Mouse (Mus musculus) testis, postnatal 14 days (tissue): ENCODE data around the gene Hnrnpl.

ENCODE experiments used
- DNase-seq: peaks from one replicate; pipeline ENCODE4 v3.0.0; 2021; ENCODE audit warnings: low spot score

Gene Hnrnpl

DNA sequence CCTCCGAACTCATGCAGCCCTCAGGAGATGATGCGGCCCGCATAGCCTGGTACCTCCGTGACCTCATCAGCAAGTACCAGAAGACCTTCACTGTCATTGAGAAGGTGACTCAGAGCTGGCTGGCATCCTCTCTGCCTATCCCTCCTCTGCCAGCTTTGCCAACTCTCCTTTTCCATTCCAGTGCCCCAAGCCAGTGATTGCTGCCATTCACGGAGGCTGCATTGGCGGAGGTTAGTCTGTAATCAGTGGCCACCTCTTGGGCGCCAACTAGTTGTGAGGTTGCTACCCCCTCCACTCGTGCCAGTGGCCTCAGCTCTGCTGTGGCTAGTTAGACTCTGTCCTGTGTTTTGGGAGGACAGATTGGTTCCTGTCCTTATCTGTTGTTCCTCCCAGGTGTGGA, 21.5 kb downstream of the Hnrnpl start:
- no peak for DNase-seq

DNA sequence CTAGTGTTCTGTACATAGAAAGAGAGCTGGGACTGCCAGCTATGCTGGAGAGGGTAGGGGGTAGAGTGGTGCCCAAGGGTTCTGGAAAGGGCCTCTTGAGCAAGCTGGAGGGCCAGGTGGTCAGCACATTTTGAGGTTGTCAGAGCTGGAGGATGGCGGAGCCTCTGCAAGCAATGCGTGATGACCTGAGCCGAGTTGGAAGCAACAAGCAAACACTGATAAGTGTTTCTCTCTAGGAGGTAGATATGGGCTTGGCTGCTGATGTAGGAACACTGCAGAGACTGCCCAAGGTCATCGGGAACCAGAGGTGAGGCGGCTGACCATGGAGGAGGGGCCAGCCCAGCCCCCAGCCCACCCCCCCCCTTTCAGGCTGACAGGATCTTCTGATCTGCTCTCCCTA, 22.6 kb downstream of the Hnrnpl start:
- DNase-seq = no peak

DNA sequence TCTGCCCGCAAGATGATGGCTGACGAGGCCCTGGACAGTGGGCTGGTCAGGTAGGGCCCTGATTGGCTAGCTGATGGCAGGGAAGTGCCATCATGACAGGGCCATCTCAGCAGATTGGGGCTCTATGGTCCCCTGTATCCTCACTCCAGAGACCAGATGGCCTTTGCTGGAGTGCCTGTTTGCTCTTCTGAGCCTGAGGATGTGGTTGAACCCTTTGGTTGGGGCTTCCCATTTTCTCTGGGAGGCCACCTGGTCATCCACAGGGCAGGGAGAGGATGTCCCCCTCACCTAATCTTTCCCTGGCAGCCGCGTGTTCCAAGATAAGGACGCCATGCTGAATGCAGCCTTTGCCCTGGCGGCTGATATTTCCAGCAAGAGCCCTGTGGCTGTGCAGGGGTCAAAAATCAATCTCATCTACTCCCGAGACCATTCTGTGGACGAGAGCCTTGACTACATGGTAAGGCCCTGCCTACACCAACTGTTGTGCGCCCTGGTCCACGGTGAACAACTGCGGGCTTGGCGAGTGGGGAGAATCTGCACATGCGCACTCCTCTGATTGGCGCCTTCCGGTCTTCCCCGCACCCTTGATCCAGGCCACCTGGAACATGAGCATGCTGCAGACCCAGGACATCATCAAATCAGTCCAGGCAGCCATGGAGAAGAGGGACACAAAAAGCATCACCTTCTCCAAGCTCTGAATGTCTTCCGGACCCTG, 23.2 kb downstream of the Hnrnpl start:
- DNase-seq = no peak

DNA sequence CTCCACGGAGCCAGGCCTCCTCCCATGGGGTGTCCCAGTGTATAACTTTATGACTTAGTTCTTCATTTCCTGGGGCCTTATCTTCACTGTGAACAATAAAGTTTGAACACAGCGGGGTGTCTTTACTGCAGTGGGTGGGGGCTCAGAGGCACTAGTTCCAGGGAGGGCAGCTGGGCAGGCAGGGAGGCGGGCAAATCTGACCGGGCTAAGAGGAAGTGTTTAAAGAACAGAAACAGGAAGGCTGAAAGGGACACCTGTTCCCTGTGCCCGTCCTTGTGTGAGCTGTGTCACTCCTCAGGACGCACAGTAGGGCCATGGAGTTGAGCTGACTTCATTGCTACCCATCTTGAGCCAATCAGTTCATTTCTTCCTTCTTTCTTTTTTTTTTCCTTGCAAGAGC, 23.8 kb downstream of the Hnrnpl start:
- DNase-seq = no peak

DNA sequence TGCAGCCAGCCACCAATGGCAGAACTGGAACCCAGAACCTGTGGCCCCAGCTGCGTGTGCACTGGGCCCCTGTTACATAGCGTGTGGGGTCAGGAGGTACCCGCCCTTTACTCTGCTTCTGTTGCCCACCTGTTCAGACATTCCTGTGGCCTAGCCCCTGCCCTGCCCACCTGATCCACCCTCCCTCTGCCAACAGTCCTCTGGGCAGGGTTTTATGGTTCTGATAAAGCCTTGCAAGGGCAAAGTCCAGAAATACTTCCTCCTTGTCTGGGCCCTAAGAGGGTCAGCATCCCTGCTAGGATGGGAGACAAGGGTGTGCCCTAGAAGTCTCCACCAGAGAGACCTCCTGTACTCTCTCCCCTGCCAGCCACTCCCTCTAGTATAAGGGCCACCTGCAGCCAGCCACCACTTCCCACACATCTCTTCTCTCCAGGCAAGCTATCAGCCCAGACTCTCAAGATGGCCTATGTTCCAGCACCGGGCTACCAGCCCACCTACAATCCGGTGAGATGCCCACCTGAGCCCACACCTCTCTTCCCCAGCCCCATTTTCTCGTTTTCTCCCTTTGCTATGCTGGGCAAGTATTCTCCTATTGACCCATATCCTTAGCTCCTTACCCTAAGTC, 25.5 kb downstream of the Hnrnpl start, which contains the start of gene Lgals4:
Gene Lgals4 (plus strand): TSS at position 132 of the 625 bp plus-strand sequence.
- DNase-seq = no peak

DNA sequence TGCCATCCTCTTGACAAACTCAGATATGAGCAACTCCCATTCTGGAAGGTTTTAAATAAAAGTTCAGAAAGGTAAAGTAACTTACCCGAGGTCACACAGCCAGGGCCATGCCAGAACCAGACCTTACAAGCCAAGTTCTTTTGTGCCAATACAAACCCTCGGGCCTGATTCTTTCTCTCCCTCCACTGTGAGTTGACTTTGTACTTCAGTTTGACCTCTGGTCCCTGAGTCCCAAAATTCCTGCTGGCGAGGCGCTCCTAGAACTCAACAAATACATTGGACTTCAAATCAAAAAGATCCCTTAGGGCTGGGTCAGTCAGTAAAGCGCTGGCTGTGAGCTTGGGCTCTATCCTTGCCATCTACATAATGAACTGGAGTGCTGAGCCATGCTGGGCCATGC, 28.6 kb downstream of the Hnrnpl start:
- no peak for DNase-seq

DNA sequence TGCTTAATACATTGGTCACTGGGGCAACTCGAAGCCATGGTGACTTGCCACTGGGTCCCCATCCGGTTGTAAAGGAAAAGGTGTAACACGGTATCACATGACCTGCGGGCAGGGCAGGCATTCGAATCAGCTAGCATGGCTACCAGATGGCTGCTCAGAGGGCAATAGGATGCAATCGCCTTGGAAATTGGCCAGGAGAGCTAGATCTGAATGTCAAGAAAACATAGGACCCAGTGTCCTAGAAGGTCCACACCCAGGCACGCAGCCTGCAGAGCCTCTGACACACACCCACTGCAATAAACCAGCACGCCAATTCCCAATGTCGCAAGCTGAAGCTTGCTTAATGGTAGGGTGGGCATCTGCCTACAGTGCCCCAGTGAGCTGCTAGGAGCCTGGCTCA, 30.0 kb downstream of the Hnrnpl start:
- DNase-seq = no peak

DNA sequence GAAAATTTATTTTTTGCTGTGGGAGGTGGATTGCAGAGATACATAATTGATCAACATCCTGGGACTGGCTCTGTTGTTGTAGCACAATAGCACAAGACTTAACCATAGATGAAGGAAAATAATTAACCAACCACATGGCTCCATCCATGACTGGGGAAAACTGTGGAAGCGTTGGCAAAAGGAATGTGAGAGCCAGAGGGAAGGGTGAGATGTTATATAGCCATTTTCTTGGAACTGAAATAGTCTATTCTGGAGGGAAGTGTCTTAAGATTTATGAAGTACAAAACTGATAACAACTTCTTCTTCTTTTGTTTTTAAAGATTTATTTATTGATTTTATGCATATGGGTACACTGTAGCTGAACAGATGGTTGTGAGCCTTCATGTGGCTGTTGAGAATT, 38.9 kb downstream of the Hnrnpl start:
- no peak for DNase-seq

DNA sequence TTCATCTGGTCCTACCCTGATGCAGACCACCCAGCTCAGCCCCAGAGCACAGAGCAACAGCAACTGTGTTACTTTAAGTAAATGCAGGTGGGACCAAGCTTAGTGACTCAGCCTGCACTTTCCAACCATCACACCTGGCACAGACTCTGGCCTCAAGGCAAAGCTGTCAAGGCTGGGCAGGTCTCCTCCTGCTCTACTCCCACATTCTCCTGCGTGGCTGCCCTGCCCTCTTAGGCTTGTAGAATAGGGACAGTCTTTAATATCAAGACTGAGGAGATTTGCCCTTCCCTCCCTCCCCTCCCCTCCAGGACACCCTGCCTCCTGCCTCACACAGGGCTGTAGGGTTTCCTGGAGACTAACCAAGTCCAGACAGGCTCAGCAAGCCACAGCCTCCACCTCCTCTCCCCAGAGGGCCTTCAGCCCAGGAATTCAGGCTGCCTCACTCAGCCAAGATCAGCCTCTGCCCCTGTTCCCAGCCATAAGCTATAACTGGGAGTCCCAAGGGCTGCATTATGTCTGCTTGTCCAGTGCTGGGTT, 41.4 kb downstream of the Hnrnpl start:
- no peak for DNase-seq

DNA sequence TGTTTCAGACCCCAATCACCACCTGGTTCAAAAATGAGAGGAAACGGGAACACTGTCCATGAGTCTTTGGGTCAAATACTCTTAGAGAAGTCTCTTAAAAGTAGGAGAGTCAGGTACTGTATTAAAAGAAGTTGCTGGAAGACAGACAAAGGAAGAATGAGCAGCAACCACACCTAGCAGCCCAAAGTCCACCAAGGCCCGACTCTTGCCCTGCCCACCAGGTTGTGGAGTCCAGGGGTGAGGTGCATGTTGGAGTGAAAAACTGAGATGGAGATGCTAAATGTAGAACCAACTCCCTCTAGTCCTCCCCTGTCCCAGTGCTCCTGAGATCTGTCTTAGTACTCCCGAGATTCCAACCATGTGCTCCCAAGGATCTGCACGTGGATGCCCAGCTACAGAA, 42.3 kb downstream of the Hnrnpl start:
- no peak for DNase-seq

DNA sequence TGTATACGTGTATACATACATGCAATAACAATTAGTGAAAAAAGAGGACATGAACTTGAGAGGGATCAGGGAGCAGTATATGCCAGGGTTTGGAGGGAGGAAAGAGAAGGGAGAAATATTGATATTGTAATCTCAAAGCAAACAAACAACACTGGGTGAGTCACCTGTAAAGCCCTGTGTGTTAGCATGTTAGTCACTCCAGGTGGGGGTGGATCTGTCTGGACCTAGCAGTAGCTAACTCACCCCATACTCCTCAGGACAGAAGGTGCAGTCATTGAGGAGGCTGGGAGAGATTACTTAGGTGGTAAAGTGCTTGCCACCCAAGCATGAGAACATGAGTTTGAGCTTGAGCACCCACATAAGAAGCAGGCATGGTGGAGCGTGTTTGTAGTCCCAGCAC, 51.6 kb downstream of the Hnrnpl start:
- DNase-seq = no peak

DNA sequence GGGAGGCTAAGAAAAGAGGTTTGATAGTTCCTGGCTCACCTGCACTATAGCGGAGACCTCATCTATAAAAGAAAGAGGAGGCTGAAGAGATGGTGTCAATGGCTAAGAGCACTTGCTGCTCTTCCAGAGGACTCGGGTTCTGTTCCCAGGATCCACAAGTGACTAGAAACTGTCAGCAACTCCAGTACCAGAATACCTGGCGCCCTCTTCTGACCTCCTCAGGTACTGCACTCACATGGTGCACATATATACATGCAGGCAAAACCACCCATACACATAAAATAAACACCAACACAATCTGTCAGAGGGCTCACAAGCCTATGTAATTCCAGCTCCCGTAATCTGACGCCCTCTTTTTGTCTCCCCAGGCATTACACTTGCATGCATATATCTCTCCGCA, 52.6 kb downstream of the Hnrnpl start:
- DNase-seq = peak; percentile 52

DNA sequence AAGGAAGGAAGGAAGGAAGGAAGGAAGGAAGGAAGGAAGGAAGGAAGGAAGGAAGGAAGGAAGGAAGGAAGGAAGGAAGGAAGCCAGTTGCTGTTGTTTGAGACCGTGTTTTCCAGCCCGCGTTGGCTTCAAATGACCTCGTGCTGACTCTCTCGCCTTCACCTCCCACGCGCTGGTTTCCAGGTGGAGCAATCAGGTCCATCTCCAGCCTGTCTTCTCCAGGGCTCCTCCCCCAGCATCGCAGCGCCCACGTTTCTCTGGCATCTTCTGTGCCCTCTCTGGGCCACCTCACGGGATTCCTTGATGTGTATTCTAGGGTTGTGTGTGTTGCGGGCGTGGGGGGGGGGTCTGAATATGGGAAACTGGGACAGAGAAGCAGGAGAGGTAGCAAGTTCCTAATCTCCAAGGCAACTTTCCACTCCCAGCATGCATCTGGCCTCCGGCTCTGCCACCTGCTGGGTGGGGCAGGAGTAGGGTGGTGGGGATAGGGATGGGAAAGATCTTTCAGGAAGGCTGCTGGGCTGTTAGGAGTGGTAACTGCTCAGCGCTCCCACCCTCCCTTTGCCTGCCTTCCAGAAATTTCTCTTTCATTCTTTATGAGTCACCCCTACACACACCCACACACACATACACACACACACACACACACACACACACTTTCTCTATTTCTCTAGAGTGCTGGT, 54.6 kb downstream of the Hnrnpl start:
- peak; percentile 52 for DNase-seq

DNA sequence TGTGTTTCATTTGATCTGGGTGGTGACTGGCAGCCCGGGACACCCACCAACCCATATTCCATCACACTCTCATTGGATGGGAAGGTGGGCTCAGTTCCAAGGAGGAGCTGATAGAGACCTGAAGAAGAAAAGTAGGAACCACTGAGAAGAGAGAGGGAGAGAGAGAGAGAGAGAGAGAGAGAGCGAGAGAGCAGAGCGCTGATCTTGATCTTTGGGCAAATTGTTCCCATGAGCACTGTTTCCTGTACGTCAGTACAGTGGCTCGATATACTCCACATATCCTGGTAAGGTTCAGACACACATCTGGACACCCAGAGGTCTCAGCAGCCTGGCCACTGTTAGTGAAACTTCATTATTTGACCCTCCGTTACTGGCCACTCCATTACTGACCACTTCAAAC, 55.2 kb downstream of the Hnrnpl start, which contains the start of gene Lgals7:
Gene Lgals7 (plus strand): TSS at position 314 of the 400 bp plus-strand sequence.
- no peak for DNase-seq

DNA sequence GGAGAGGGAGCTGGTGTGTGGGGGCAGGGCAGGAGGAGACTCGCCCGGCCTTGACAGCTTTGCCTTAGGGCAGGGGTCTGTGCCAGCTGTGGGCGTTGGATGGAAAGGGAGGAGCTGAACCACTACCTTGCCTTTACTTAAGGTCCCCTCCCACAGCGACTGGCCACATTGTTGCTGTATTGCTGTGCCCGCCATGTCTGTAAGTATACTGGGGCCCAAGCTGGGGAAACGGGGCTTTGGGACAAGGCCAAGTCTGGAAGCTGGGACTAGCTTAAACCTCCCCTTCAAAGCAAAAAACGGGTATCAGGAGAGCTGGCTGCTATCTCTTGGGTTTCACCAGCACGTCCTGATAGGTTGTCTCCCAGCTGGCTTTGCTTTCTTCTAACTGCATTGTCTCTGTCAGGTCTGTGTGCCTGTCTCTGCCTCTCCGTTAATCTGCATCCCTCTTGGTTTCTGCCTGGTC, 56.0 kb downstream of the Hnrnpl start:
- peak; percentile 54 for DNase-seq

DNA sequence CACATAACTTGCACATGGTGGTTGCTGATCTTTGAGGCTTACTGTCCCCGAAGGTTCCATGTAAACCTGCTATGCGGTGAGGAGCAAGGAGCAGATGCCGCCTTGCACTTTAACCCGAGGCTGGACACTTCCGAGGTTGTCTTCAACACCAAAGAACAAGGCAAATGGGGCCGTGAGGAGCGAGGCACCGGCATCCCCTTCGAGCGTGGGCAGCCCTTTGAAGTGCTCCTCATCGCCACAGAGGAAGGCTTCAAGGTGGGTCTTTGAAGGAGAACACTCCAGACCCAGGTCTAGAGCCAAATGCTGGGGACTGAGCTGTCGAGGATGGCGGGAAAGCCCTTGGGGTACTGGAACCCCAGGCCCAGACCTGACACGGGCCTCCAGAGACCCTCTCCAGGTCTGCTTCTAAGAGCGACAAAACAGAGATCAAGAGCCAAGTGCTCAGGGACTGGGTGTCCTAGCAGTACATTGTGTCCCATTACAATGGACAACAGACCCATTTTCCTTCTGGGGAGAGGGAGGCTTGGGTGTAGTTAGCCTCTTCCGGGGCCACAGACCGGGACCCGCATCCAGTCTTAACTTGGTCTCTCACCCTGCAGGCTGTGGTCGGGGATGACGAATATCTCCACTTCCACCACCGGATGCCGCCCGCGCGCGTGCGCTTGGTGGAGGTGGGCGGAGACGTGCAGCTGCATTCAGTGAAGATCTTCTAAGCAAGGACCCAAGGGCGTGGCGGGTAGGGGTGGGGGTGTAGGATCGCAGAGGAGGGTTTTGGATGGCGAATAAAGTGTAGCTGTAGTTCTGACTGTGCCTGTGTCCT, 57.4 kb downstream of the Hnrnpl start:
- DNase-seq = peak; percentile 78

DNA sequence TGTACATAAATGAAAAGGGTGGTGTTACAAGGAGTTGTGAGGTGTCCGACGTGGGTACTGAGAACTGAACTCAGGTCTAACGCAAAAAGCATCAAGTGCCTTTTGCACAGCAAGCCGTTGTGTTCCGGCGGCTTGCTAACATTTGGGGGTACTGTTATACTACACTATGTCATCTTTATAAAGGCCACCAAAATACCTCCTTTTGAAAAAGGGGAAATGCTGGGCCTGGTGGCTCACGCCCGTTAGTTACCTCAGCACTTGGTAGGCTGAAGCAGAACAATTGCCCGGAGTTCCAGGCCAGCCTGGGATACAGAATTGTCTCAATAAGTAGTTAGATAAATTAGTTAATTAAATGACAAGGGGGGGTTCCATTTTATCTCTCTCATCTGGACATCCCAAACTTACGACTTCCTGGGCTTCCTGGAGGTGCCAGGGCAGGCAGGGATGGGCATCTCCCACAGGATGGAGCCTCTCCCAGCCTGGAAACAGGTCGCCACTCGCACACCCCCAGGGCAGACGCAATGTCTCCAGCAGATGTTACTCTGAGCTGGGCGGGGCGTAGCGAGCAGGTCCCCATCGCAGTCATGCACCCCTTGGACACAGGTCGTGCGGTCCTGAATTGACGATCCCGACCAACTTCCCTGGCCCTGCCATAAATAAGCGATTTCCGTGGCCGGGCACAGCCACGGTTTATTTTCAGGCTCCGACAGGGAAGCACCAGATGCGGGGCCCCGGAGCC, 58.6 kb downstream of the Hnrnpl start:
- no peak for DNase-seq

DNA sequence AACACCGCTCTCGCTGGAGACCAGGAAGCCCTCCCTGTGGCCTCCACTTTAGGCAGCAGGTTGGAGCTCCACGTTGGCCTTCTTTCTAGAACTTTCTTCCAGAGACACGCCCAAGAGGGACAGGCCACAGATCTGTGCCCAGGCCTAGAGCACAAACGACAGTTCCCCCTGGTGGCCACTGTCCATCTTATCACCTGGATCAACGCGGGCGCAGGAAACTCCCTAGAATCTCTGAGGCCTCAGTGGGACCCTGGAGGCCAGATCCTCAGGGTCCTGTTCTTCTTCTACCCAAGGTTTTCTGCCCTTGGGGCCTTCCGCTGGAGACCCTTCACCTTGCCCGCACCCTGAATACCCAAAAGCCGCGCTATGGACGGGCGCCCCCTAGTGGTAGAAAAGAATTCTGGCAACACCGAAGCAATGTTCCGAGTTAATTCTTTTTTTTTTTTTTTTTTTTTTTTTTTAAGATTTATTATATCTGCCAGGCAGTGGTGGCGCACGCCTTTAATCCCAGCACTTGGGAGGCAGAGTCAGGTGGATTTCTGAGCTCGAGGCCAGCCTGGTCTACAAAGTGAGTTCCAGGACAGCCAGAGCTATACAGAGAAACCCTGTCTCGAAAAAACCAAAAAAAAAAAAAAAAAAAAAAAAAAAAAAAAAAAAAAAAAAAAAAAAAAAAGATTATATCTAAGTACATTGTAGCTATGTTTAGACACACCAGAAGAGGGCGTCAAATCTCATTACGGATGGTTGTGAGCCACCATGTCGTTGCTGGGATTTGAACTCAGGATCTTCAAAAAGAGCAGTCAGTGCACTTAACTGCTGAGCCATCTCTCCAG, 59.4 kb downstream of the Hnrnpl start:
- peak; percentile 76 for DNase-seq

DNA sequence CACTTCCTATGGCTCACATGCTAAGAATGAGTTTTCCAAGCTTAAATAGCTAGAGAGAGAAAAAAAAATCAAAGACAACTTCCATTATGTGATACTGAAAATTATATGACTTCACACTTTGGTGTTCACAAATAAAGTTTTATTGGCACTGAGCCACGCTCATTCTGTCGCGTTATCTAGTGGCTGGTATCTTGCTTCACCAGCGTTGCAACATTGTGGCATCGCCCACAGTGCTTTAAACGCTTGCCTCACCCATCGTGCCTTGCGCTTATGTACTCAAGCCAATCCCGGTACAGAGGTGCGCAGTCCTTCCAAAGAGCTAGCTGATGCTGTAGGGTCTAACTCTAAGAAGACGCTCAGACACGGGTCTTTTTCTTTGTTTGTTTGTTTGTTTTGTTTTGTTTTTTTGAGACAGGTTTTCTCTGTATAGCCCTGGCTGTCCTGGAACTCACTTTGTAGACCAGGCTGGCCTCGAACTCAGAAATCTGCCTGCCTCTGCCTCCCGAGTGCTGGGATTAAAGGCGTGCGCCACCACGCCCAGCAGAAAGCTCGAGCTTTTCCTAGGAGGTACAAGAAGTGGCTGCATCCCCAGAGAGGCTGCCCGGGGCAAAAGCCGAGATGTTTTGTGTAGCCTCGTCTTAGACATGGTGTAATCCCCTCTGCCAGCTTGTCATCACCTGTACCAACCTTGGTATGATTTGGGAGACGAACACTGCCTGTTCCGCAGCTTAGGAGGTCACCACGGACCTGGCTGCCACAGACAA, 62.7 kb downstream of the Hnrnpl start:
- DNase-seq = peak; percentile 75
